Mouse (Mus musculus) liver, embryonic 11.5 days (tissue): ENCODE data around the gene Rnf207. TPM values are rescaled to one million over a fixed set of nuclear protein-coding genes. Genes with fewer than 3 reads are reported as not detected.

ENCODE experiments used
- ATAC-seq: fragments of 200-750 bp; cut with Nextera tagmentation; replicated peaks from 2 replicates; pipeline ENCODE4 v1.8.0; 2017; ENCODE audit warnings: moderate number of reproducible peaks, mild to moderate bottlenecking, moderate TSS enrichment, moderate library complexity; ENCODE audit not compliant: low FRiP score
- DNase-seq: peaks from one replicate; pipeline ENCODE4 v3.0.0-alpha.2; 2017; ENCODE audit warnings: low spot score
- H3K27ac ChIP-seq: fragments of 300-500 bp; sonication (generic); 2 replicates; pipeline ENCODE4 v1.5.1; 2014; ENCODE audit warnings: mild to moderate bottlenecking, low read depth, low read length, control low read depth
- H3K27me3 ChIP-seq: fragments of 300-500 bp; sonication (generic); replicated peaks from 2 replicates; pipeline ENCODE4 v1.6.1; 2014; ENCODE audit warnings: low read length, mixed read lengths; ENCODE audit not compliant: control insufficient read depth, insufficient read depth
- H3K36me3 ChIP-seq: fragments of 300-500 bp; sonication (generic); 2 replicates; pipeline ENCODE4 v1.6.1; 2014; ENCODE audit warnings: mild to moderate bottlenecking, low read length, moderate library complexity, mixed read lengths; ENCODE audit not compliant: control insufficient read depth, insufficient read depth
- H3K4me1 ChIP-seq: fragments of 300-500 bp; sonication (generic); replicated peaks from 2 replicates; pipeline ENCODE4 v1.6.1; 2014; ENCODE audit warnings: low read length, mixed read lengths; ENCODE audit not compliant: control insufficient read depth, insufficient read depth
- H3K4me2 ChIP-seq: fragments of 300-500 bp; sonication (generic); 2 replicates; pipeline ENCODE4 v1.6.1; 2014; ENCODE audit warnings: mild to moderate bottlenecking, control low read depth, moderate library complexity
- H3K4me3 ChIP-seq: fragments of 300-500 bp; sonication (generic); 2 replicates; pipeline ENCODE4 v1.5.1; 2014; ENCODE audit warnings: low read depth, low read length, control low read depth
- H3K9ac ChIP-seq: fragments of 300-500 bp; sonication (generic); 2 replicates; pipeline ENCODE4 v1.6.1; 2014; ENCODE audit warnings: low read depth, low read length, control low read depth
- H3K9me3 ChIP-seq: fragments of 300-500 bp; sonication (generic); 2 replicates; pipeline ENCODE4 v1.6.1; 2016; ENCODE audit warnings: low read length, inconsistent platforms, mixed read lengths; ENCODE audit not compliant: control insufficient read depth
- WGBS: fragments of 180-500 bp; shearing (Covaris S2); extraction: QIAGEN DNeasy Blood & Tissue Kit; methylation state at CpG from one replicate; pipeline ENCODE4 v1.1.7; 2014; 5-methylcytosine and 5-hydroxymethylcytosine counted together
- polyA plus RNA-seq: library from polyadenylated mRNA; unstranded; fragments of >200 nt; fragmentation: Nextera tagmentation; extraction: Ambion mirVana; gene quantifications from 2 replicates; pipeline ENCODE4 v1.2.1, GENCODE M21; 2014

Rnf207 gene
- polyA plus RNA-seq, 1 experiment from 2014 or later = 0.97 TPM

GRCm38 (mm10) chr4:152295916-152296315 is 22.9 kb downstream of the Rnf207 start:
- H3K9me3 ChIP-seq = no peaks in the 10 kb centered on the region
- H3K27ac ChIP-seq = peak overlapping the region; percentile 52
- ATAC-seq (peak; percentile 36), DNase-seq (no peak)
- H3K4me3 ChIP-seq = peak overlapping the region; percentile 20; the same call in 1 of the 2 replicates
- peaks cover 18% of the 10 kb centered on the region for H3K4me1 ChIP-seq
- peaks cover 7% of the 10 kb centered on the region; the same call in 1 of the 2 replicates for H3K36me3 ChIP-seq
- peak overlapping the region; percentile 28 for H3K4me2 ChIP-seq
- peaks cover 30% of the 10 kb centered on the region for H3K27me3 ChIP-seq
- no peak overlapping the region for H3K9ac ChIP-seq
- WGBS = 18% methylated on average over 4 of the region's 4 CpGs

GRCm38 (mm10) chr4:152294188-152294929 is 24.4 kb downstream of the Rnf207 start:
- no peak for DNase-seq
- Histone ChIP-seq H3K9ac (no peak overlapping the region), H3K27ac (peak overlapping the region; percentile 43; the same call in 1 of the 2 replicates), H3K9me3 (no peaks in the 10 kb centered on the region), H3K4me2 (no peak overlapping the region), H3K4me3 (no peak overlapping the region), H3K27me3 (peaks cover 44% of the 10 kb centered on the region), H3K36me3 (no peaks in the 10 kb centered on the region; the same call in 1 of the 2 replicates), H3K4me1 (peaks cover 21% of the 10 kb centered on the region)
- WGBS = 47% methylated on average over 10 of the region's 10 CpGs
- ATAC-seq = no peak

- no peak for ATAC-seq
These were observed 26.6 kb downstream of the Rnf207 start for GRCm38 (mm10) chr4:152292102-152292765.

GRCm38 (mm10) chr4:152291562-152291961 is 27.2 kb downstream of the Rnf207 start, which contains the start of gene Hes3:
Gene Hes3 (minus strand): TSS chr4:152291662.
- peaks cover 65% of the 10 kb centered on the region for H3K27me3 ChIP-seq
- no peak within 1 kb of the TSS for H3K27ac ChIP-seq
- peak within 1 kb of the TSS; percentile 27; the same call in 1 of the 2 replicates for H3K4me2 ChIP-seq
- no peak for DNase-seq
- H3K9me3 ChIP-seq = no peaks in the 10 kb centered on the region
- 0 out of 2 replicates have a peak within 1 kb of the TSS, but pooled peaks have one; percentile 10 for H3K4me3 ChIP-seq
- H3K9ac ChIP-seq = no peak within 1 kb of the TSS
- ATAC-seq = no peak
- peaks cover 9% of the 10 kb centered on the region for H3K4me1 ChIP-seq
- 26% methylated on average over 6 of the region's 6 CpGs for WGBS
- no peaks in the 10 kb centered on the region for H3K36me3 ChIP-seq

More at GRCm38 (mm10) chr4:152292102-152292765, 26.6 kb downstream of the Rnf207 start:
- Histone ChIP-seq H3K4me2 (no peak overlapping the region), H3K9ac (no peak overlapping the region), H3K4me1 (peaks cover 9% of the 10 kb centered on the region), H3K27me3 (peaks cover 58% of the 10 kb centered on the region), H3K9me3 (no peaks in the 10 kb centered on the region), H3K4me3 (no peak overlapping the region), H3K36me3 (no peaks in the 10 kb centered on the region), H3K27ac (no peak overlapping the region)
- no peak for DNase-seq
- 45% methylated on average over 12 of the region's 12 CpGs for WGBS

- H3K27ac ChIP-seq = no peak overlapping the region
- no peaks in the 10 kb centered on the region for H3K36me3 ChIP-seq
- H3K27me3 ChIP-seq = peaks cover 71% of the 10 kb centered on the region
- no peak overlapping the region for H3K9ac ChIP-seq
- H3K4me1 ChIP-seq = peaks cover 14% of the 10 kb centered on the region
- ATAC-seq (no peak), DNase-seq (no peak)
- no peak overlapping the region for H3K4me3 ChIP-seq
- H3K9me3 ChIP-seq = no peaks in the 10 kb centered on the region
- no peak overlapping the region for H3K4me2 ChIP-seq
- 29% methylated on average over 11 of the region's 11 CpGs for WGBS
These were observed 27.8 kb downstream of the Rnf207 start for GRCm38 (mm10) chr4:152290991-152291390.

- no peak for ATAC-seq
- Histone ChIP-seq H3K4me1 (peaks cover 11% of the 10 kb centered on the region), H3K9ac (no peak overlapping the region), H3K4me3 (0 out of 2 replicates have a peak overlapping the region, but pooled peaks have one; percentile 10), H3K4me2 (peak overlapping the region; percentile 27; the same call in 1 of the 2 replicates), H3K9me3 (no peaks in the 10 kb centered on the region), H3K27me3 (peaks cover 77% of the 10 kb centered on the region), H3K36me3 (no peaks in the 10 kb centered on the region), H3K27ac (no peak overlapping the region)
- 3% methylated on average over 39 of the region's 39 CpGs for WGBS
- no peak for DNase-seq
These were observed 28.4 kb downstream of the Rnf207 start for GRCm38 (mm10) chr4:152290385-152290784.

GRCm38 (mm10) chr4:152288398-152288945 is 30.3 kb downstream of the Rnf207 start:
- Histone ChIP-seq H3K36me3 (no peaks in the 10 kb centered on the region), H3K4me3 (no peak overlapping the region), H3K9ac (no peak overlapping the region), H3K27ac (no peak overlapping the region), H3K9me3 (no peaks in the 10 kb centered on the region), H3K27me3 (peaks cover 90% of the 10 kb centered on the region), H3K4me1 (peaks cover 10% of the 10 kb centered on the region), H3K4me2 (no peak overlapping the region)
- ATAC-seq (no peak), DNase-seq (no peak)
- WGBS = 59% methylated on average over 18 of the region's 18 CpGs

- Histone ChIP-seq H3K4me2 (no peak overlapping the region), H3K9me3 (no peaks in the 10 kb centered on the region), H3K4me1 (peaks cover 19% of the 10 kb centered on the region), H3K4me3 (no peak overlapping the region), H3K27ac (no peak overlapping the region), H3K9ac (no peak overlapping the region), H3K36me3 (no peaks in the 10 kb centered on the region), H3K27me3 (peaks cover 92% of the 10 kb centered on the region)
- WGBS = 25% methylated on average over 19 of the region's 19 CpGs
- no peak for ATAC-seq
- DNase-seq = no peak
These were observed 31.3 kb downstream of the Rnf207 start for GRCm38 (mm10) chr4:152287317-152288120.
